Mouse (Mus musculus): Measurements from ENCODE around the gene Ormdl2. TPM values are rescaled to one million over a fixed set of nuclear protein-coding genes. Genes with fewer than 3 reads are reported as not detected.
A peak's percentile ranks its signal among the peaks of the same experiment; 100 is the strongest.

The Ormdl2 gene
- total and polyA plus RNA-seq, 2 experiments from 2014 or later = 20.2 to 32.1 TPM

DNA sequence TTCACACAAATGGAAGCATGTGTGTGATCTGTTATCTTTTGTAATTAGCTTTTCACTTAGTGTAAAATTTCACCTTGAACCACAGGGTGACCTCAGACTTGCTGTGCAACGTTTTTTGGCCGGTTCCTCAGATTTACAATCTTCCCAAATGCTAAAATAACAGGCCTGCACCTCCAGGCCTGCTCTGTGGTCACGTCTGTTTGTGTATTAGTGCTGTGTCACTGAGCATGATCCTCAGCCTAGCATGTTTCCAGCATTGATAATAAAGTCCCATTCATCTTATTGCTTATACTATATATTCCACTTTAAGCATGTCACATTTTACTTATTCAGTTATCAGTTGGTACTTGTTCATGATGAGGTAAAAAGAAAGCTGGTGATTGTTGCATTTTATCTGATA is 28.9 kb upstream of the Ormdl2 start:
- no peak overlapping the region for H3K4me2 ChIP-seq (ENCODE audit: low read depth, low read length)
- H3K4me3 ChIP-seq (ENCODE audit: low read depth, low read length) = no peak overlapping the region
- TF ChIP-seq CTCF (IDR thresholded peaks at IDR 0.05; ENCODE audit: low read depth) (no peak), EP300 (IDR thresholded peaks at IDR 0.05; ENCODE audit: low read depth) (no peak)
- no peaks in the 10 kb centered on the region for H3K9me3 ChIP-seq (replicated peaks; ENCODE audit: control insufficient read depth, low read length)
- no peak overlapping the region for H3K9ac ChIP-seq (replicated peaks; ENCODE audit: low read depth, low read length)
- 71% methylated on average over 3 of the region's 3 CpGs for WGBS
- DNase-seq (ENCODE audit: low spot score) = no peak
- H3K27ac ChIP-seq (ENCODE audit: low read depth) = no peak overlapping the region
- no peaks in the 10 kb centered on the region for H3K4me1 ChIP-seq (ENCODE audit: control insufficient read depth, insufficient read depth)
- ATAC-seq (ENCODE audit: insufficient read depth, low read depth) = no peak
- H3K27me3 ChIP-seq (ENCODE audit: control insufficient read depth, insufficient read depth, low read length) = no peaks in the 10 kb centered on the region
- H3K36me3 ChIP-seq (replicated peaks; ENCODE audit: control insufficient read depth, insufficient read depth, low read length) = peaks cover 48% of the 10 kb centered on the region

- no peak for TF ChIP-seq CTCF (IDR thresholded peaks at IDR 0.05; ENCODE audit: low read depth)
- TF ChIP-seq EP300 (IDR thresholded peaks at IDR 0.05; ENCODE audit: low read depth) = no peak
- peaks cover 52% of the 10 kb centered on the region for H3K36me3 ChIP-seq (replicated peaks; ENCODE audit: control insufficient read depth, insufficient read depth, low read length)
- DNase-seq (ENCODE audit: low spot score) (no peak), ATAC-seq (ENCODE audit: insufficient read depth, low read depth) (no peak)
- H3K4me1 ChIP-seq (ENCODE audit: control insufficient read depth, insufficient read depth) = no peaks in the 10 kb centered on the region
- H3K9me3 ChIP-seq (replicated peaks; ENCODE audit: control insufficient read depth, low read length) = no peaks in the 10 kb centered on the region
- no peak overlapping the region for H3K9ac ChIP-seq (replicated peaks; ENCODE audit: low read depth, low read length)
- no peak overlapping the region for H3K4me3 ChIP-seq (ENCODE audit: low read depth, low read length)
- no peak overlapping the region for H3K4me2 ChIP-seq (ENCODE audit: low read depth, low read length)
- no peak overlapping the region for H3K27ac ChIP-seq (ENCODE audit: low read depth)
- 69% methylated on average over 2 of the region's 2 CpGs for WGBS
- H3K27me3 ChIP-seq (ENCODE audit: control insufficient read depth, insufficient read depth, low read length) = no peaks in the 10 kb centered on the region
Measured at GRCm38 (mm10) chr10:128848426-128848825, 27.0 kb upstream of the Ormdl2 start.

GRCm38 (mm10) chr10:128846664-128847063 is 25.2 kb upstream of the Ormdl2 start:
- H3K9me3 ChIP-seq (replicated peaks; ENCODE audit: control insufficient read depth, low read length) = no peaks in the 10 kb centered on the region
- H3K4me2 ChIP-seq (ENCODE audit: low read depth, low read length) = no peak overlapping the region
- no peak for ATAC-seq (ENCODE audit: insufficient read depth, low read depth)
- TF ChIP-seq EP300 (IDR thresholded peaks at IDR 0.05; ENCODE audit: low read depth) (no peak), CTCF (IDR thresholded peaks at IDR 0.05; ENCODE audit: low read depth) (no peak)
- H3K27ac ChIP-seq (ENCODE audit: low read depth) = no peak overlapping the region
- H3K36me3 ChIP-seq (replicated peaks; ENCODE audit: control insufficient read depth, insufficient read depth, low read length) = peaks cover 58% of the 10 kb centered on the region
- no peak overlapping the region for H3K4me3 ChIP-seq (ENCODE audit: low read depth, low read length)
- no peak overlapping the region for H3K9ac ChIP-seq (replicated peaks; ENCODE audit: low read depth, low read length)
- no peak for DNase-seq (ENCODE audit: low spot score)
- H3K4me1 ChIP-seq (ENCODE audit: control insufficient read depth, insufficient read depth) = no peaks in the 10 kb centered on the region
- H3K27me3 ChIP-seq (ENCODE audit: control insufficient read depth, insufficient read depth, low read length) = no peaks in the 10 kb centered on the region
- 95% methylated on average over 4 of the region's 4 CpGs for WGBS

- H3K36me3 ChIP-seq (replicated peaks; ENCODE audit: control insufficient read depth, insufficient read depth, low read length) = peaks cover 53% of the 10 kb centered on the region
- TF ChIP-seq EP300 (IDR thresholded peaks at IDR 0.05; ENCODE audit: low read depth) (no peak), CTCF (IDR thresholded peaks at IDR 0.05; ENCODE audit: low read depth) (peak; percentile 67)
- DNase-seq (ENCODE audit: low spot score) = peak; percentile 37
- no peaks in the 10 kb centered on the region for H3K4me1 ChIP-seq (ENCODE audit: control insufficient read depth, insufficient read depth)
- ATAC-seq (ENCODE audit: insufficient read depth, low read depth) = no peak; the same call in 1 of the 2 replicates
- H3K4me3 ChIP-seq (ENCODE audit: low read depth, low read length) = no peak overlapping the region
- no peaks in the 10 kb centered on the region for H3K27me3 ChIP-seq (ENCODE audit: control insufficient read depth, insufficient read depth, low read length)
- no peak overlapping the region for H3K9ac ChIP-seq (replicated peaks; ENCODE audit: low read depth, low read length)
- no peak overlapping the region for H3K27ac ChIP-seq (ENCODE audit: low read depth)
- H3K9me3 ChIP-seq (replicated peaks; ENCODE audit: control insufficient read depth, low read length) = no peaks in the 10 kb centered on the region
- H3K4me2 ChIP-seq (ENCODE audit: low read depth, low read length) = 0 out of 2 replicates have a peak overlapping the region, but pooled peaks have one; percentile 9
- WGBS = 71% methylated on average over 2 of the region's 2 CpGs
Measured at GRCm38 (mm10) chr10:128845516-128845915, 24.1 kb upstream of the Ormdl2 start.

DNA sequence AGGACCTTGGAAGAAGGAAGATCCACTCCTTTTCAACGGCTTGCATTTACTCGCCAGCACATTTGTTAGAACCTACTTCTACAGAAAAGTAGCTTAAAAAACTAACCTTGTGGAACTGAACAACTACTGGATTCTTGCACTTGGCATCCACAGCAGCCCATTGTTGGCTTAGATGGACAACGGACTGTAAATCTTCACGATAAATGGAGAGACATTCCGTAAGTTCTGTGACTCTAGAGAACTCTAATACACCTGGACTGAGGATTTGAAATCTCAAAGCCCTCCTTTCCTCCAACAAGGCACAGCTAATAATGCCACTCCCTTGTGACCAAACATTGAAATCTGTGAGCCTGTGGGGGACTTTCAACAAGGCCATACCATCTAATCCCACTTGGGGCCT is 21.8 kb upstream of the Ormdl2 start:
- peaks cover 40% of the 10 kb centered on the region for H3K36me3 ChIP-seq (replicated peaks; ENCODE audit: control insufficient read depth, insufficient read depth, low read length)

DNA sequence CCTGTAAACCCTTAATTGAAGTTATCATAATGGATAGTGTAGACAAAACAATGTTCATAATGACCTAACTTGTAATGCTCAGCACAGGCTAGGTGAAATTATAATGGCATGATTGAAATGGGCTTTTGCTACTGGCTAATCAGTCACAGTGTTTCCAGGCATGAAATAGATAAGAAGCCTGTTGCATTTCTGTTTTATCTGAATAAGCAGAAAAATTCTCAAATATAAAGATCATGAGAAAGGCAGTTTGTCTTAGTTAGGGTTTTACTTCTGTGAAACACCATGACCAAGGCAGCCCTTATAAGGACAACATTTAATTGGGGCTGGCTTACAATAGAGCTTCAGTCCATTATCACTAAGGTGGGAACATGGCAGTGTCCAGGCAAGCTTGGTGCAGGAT is 19.2 kb upstream of the Ormdl2 start:
- peaks cover 42% of the 10 kb centered on the region for H3K36me3 ChIP-seq (replicated peaks; ENCODE audit: control insufficient read depth, insufficient read depth, low read length)
- no peaks in the 10 kb centered on the region for H3K27me3 ChIP-seq (ENCODE audit: control insufficient read depth, insufficient read depth, low read length)
- TF ChIP-seq CTCF (IDR thresholded peaks at IDR 0.05; ENCODE audit: low read depth) (no peak), EP300 (IDR thresholded peaks at IDR 0.05; ENCODE audit: low read depth) (no peak)
- no peaks in the 10 kb centered on the region for H3K4me1 ChIP-seq (ENCODE audit: control insufficient read depth, insufficient read depth)
- no peak overlapping the region for H3K27ac ChIP-seq (ENCODE audit: low read depth)
- DNase-seq (ENCODE audit: low spot score) = no peak
- H3K9me3 ChIP-seq (replicated peaks; ENCODE audit: control insufficient read depth, low read length) = no peaks in the 10 kb centered on the region
- ATAC-seq (ENCODE audit: insufficient read depth, low read depth) = no peak
- no peak overlapping the region for H3K4me2 ChIP-seq (ENCODE audit: low read depth, low read length)
- H3K4me3 ChIP-seq (ENCODE audit: low read depth, low read length) = no peak overlapping the region
- no peak overlapping the region for H3K9ac ChIP-seq (replicated peaks; ENCODE audit: low read depth, low read length)

More for the DNA sequence above, 21.8 kb upstream of the Ormdl2 start:
- H3K4me3 ChIP-seq (ENCODE audit: low read depth, low read length) = no peak overlapping the region
- H3K4me2 ChIP-seq (ENCODE audit: low read depth, low read length) = no peak overlapping the region
- 93% methylated on average over 5 of the region's 5 CpGs for WGBS
- no peak for TF ChIP-seq EP300 (IDR thresholded peaks at IDR 0.05; ENCODE audit: low read depth)
- no peak for TF ChIP-seq CTCF (IDR thresholded peaks at IDR 0.05; ENCODE audit: low read depth)
- no peak overlapping the region for H3K27ac ChIP-seq (ENCODE audit: low read depth)
- DNase-seq (ENCODE audit: low spot score) (no peak), ATAC-seq (ENCODE audit: insufficient read depth, low read depth) (no peak)
- H3K9me3 ChIP-seq (replicated peaks; ENCODE audit: control insufficient read depth, low read length) = no peaks in the 10 kb centered on the region
- no peak overlapping the region for H3K9ac ChIP-seq (replicated peaks; ENCODE audit: low read depth, low read length)
- H3K27me3 ChIP-seq (ENCODE audit: control insufficient read depth, insufficient read depth, low read length) = no peaks in the 10 kb centered on the region
- H3K4me1 ChIP-seq (ENCODE audit: control insufficient read depth, insufficient read depth) = no peaks in the 10 kb centered on the region

Data from heart, postnatal 0 days (tissue).